Mouse (Mus musculus) intestine, embryonic 15.5 days (tissue): ENCODE data around the gene Lrrc1. TPM values are rescaled to one million over a fixed set of nuclear protein-coding genes. Genes with fewer than 3 reads are reported as not detected.

Experiments
- ATAC-seq: fragments of 200-750 bp; cut with Nextera tagmentation; 2 replicates; pipeline ENCODE4 v1.8.0; 2017; ENCODE audit warnings: moderate TSS enrichment, moderate library complexity
- H3K27ac ChIP-seq: fragments of 300-500 bp; sonication (generic); 2 replicates; pipeline ENCODE4 v1.5.1; 2015; ENCODE audit warnings: mild to moderate bottlenecking, inconsistent platforms
- H3K27me3 ChIP-seq: fragments of 300-500 bp; sonication (generic); replicated peaks from 2 replicates; pipeline ENCODE4 v1.6.1; 2015; ENCODE audit warnings: inconsistent platforms
- H3K36me3 ChIP-seq: fragments of 300-500 bp; sonication (generic); 2 replicates; pipeline ENCODE4 v1.6.1; 2015; ENCODE audit warnings: inconsistent platforms
- H3K4me1 ChIP-seq: fragments of 300-500 bp; sonication (generic); replicated peaks from 2 replicates; pipeline ENCODE4 v1.6.1; 2015; ENCODE audit warnings: inconsistent platforms
- H3K4me2 ChIP-seq: fragments of 300-500 bp; sonication (generic); replicated peaks from 2 replicates; pipeline ENCODE4 v1.6.1; 2015; ENCODE audit warnings: mild to moderate bottlenecking, inconsistent platforms
- H3K4me3 ChIP-seq: fragments of 300-500 bp; sonication (generic); replicated peaks from 2 replicates; pipeline ENCODE4 v1.5.1; 2015; ENCODE audit warnings: inconsistent platforms
- H3K9ac ChIP-seq: fragments of 300-500 bp; sonication (generic); 2 replicates; pipeline ENCODE4 v1.6.1; 2015; ENCODE audit warnings: inconsistent platforms
- H3K9me3 ChIP-seq: fragments of 300-500 bp; sonication (generic); 2 replicates; pipeline ENCODE4 v1.6.1; 2016; ENCODE audit warnings: inconsistent platforms
- WGBS: fragments of 180-500 bp; shearing (Covaris S2); methylation state at CpG from one replicate; pipeline ENCODE4 v1.1.7; 2015; 5-methylcytosine and 5-hydroxymethylcytosine counted together
- polyA plus RNA-seq: library from polyadenylated mRNA; unstranded; fragments of >200 nt; fragmentation: Nextera tagmentation; extraction: Ambion mirVana; gene quantifications from 2 replicates; pipeline ENCODE4 v1.2.1, GENCODE M21; 2015

Gene Lrrc1
- polyA plus RNA-seq, 1 experiment from 2014 or later = 14.1 TPM

DNA sequence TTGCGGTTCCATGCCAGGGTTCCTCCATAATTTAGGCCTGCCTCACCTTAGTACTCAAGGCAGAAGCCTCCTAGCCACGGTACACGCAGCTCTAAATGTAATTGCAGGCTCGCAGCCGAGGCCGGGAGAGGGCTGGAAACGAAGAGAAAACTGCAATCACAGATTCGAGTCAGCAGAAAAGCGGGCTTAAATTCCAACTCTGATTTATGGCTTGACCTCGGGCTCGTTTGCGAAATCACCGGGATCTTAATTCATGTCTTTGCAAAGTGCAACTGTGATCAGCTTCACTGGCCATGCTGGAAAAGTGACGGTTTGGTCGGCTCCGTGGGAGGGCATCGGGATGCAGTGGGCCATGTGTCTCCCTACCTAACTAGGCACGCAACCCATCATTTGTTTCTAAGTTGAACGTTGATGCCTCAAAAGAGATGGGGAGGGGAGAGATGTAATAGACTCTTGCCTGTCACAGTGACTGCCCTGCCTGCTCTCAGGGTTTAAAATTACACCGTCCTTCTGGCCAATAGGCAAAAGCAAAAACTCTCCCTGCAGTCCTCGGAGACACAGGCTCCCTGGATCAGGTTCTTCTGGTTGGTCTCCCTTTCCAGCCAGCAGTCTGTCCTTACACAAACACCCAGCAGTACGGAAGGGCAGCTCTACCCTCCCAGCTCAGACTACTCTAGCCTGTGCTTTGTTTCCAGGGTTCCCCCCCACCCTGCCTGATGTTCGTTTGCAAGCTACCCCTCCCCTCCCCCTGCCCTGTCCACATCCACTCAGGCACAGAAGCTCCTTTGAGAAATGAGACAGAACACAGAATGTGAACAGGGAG, 117.2 kb downstream of the Lrrc1 start:
- peak overlapping the region; percentile 27; the same call in 1 of the 2 replicates for H3K27ac ChIP-seq
- H3K4me1 ChIP-seq = peaks cover 14% of the 10 kb centered on the region
- peak overlapping the region; percentile 14 for H3K4me3 ChIP-seq
- 12% methylated on average over 23 of the region's 23 CpGs for WGBS
- peak; percentile 88 for ATAC-seq
- H3K9me3 ChIP-seq = no peaks in the 10 kb centered on the region
- peak overlapping the region; percentile 56 for H3K4me2 ChIP-seq
- no peak overlapping the region for H3K9ac ChIP-seq
- H3K27me3 ChIP-seq = no peaks in the 10 kb centered on the region
- no peaks in the 10 kb centered on the region for H3K36me3 ChIP-seq

DNA sequence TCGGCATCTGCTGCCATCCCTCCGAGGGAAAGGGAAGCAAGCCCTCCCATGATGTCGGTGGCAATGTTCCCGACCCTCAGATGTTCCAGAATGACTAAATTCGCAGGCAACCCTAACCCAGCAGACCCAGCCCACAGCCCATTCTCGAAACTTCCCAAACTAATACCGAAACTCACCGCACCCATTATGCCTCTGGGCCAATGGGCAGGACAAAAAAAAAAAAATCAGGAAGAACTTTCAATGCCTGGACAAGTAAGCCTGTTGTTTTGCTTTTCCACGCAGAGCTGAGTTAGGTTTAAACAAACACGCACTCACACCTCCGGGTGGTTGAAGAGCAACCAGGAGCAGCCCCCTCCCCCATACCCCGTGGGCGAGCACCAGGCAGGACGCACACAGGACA, 118.6 kb downstream of the Lrrc1 start:
- no peak overlapping the region for H3K4me3 ChIP-seq
- ATAC-seq = no peak
- no peak overlapping the region for H3K4me2 ChIP-seq
- H3K9ac ChIP-seq = no peak overlapping the region
- H3K27me3 ChIP-seq = no peaks in the 10 kb centered on the region
- peaks cover 14% of the 10 kb centered on the region for H3K4me1 ChIP-seq
- 62% methylated on average over 14 of the region's 14 CpGs for WGBS
- H3K27ac ChIP-seq = no peak overlapping the region
- no peaks in the 10 kb centered on the region for H3K9me3 ChIP-seq
- no peaks in the 10 kb centered on the region for H3K36me3 ChIP-seq

DNA sequence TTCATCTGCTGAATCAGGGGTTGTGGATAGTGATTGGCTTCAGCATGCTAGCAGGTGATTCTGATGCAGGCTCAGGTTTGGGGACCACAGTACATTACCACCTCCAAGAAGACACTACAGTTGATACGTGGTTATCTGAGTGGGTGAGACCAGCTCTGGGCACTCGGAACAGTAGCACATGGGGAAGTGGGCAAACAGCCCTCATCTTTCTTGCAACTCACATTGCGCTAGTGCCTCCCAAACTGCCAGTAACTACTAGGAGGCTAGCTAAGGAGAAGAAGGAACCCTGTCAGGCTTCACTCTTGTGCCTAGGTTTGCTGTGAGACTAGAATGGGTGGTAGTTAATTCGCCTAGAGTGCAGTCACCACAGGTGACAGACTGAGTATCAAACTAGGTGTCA, 119.1 kb downstream of the Lrrc1 start:
- Histone ChIP-seq H3K27me3 (no peaks in the 10 kb centered on the region), H3K4me2 (no peak overlapping the region), H3K4me1 (peaks cover 14% of the 10 kb centered on the region), H3K9ac (no peak overlapping the region), H3K36me3 (no peaks in the 10 kb centered on the region), H3K4me3 (no peak overlapping the region), H3K9me3 (no peaks in the 10 kb centered on the region), H3K27ac (no peak overlapping the region)
- ATAC-seq = no peak
- WGBS = 86% methylated on average over 4 of the region's 4 CpGs

DNA sequence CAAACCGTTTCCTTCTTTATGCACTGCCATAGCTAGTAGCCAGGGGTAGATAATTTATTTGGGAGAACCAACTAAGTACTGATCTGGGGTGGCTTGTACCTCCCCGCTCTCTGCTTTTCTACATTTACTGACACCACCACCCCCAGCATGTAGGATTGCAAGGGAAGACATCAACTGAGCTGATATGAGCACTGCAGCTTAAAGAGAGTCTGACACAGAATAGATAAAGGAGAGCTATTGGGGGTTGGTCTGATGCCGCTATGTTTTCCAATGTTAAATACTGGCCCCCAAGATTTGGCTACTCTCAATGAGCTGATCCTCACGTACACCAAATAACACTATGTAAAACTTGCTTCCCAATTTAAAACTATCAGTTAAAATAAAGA, 124.5 kb downstream of the Lrrc1 start:
- Histone ChIP-seq H3K27ac (no peak overlapping the region), H3K4me3 (no peak overlapping the region), H3K4me2 (no peak overlapping the region), H3K9me3 (no peaks in the 10 kb centered on the region), H3K9ac (no peak overlapping the region), H3K27me3 (no peaks in the 10 kb centered on the region), H3K36me3 (no peaks in the 10 kb centered on the region), H3K4me1 (no peaks in the 10 kb centered on the region)
- 85% methylated on average over 4 of the region's 4 CpGs for WGBS
- ATAC-seq = no peak

DNA sequence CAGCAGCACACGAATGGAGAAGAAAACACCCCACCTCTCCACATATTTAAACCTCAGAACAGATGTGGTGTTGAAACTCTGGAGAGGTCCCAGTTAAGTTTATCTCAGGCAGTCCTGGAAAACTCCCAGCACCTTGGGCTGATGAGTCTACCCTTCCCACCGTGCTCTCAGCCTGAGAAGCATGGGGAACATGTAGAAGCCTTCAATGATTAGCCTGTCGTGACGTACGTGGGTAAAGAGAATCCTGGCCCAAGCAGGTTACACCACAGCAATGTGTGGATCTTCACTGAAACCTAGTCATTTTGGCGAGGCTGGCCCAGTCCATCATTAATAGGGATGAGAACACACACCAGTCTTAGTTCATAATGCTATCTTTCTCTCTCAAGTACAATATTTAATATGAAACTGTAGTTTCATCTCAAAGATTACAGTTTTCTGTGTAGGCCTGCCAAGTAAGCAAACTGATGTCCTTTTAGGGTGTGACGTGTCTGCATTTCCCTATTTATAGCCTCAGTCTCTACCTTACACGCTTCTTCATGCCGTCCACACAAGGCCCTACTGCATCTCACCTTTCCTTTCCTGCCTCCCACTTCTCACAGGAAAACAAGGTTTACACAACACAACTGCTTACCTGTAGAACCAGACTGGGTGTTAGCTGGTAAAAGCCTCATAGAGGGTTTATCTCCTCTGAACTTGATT, 125.0 kb downstream of the Lrrc1 start:
- H3K9ac ChIP-seq = no peak overlapping the region
- no peaks in the 10 kb centered on the region for H3K9me3 ChIP-seq
- no peak overlapping the region for H3K4me3 ChIP-seq
- 79% methylated on average over 9 of the region's 9 CpGs for WGBS
- no peak overlapping the region for H3K4me2 ChIP-seq
- no peaks in the 10 kb centered on the region for H3K27me3 ChIP-seq
- no peak for ATAC-seq
- no peak overlapping the region for H3K27ac ChIP-seq
- no peaks in the 10 kb centered on the region for H3K4me1 ChIP-seq
- no peaks in the 10 kb centered on the region for H3K36me3 ChIP-seq

DNA sequence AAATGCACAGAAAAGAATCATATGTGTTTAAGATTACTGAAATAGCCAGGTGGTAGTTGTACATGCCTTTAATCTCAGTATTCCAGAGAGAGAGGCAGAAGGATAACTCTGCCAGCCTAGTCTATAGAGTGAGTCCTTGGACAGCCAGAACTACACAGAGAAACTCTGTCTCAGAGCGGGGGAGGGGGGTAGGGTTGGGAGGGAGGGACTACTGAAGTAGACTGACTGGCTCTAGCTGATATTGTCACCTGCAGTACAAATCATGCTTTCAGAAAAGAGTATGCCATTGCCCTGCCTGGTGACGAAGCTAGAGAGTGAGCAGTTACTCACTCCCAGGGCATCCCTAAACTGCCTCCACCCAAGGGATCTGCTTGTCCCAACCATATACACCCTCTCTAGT, 125.9 kb downstream of the Lrrc1 start:
- H3K27me3 ChIP-seq = no peaks in the 10 kb centered on the region
- no peaks in the 10 kb centered on the region for H3K9me3 ChIP-seq
- H3K4me2 ChIP-seq = no peak overlapping the region
- no peak overlapping the region for H3K27ac ChIP-seq
- H3K4me3 ChIP-seq = no peak overlapping the region
- no peaks in the 10 kb centered on the region for H3K4me1 ChIP-seq
- no peak overlapping the region for H3K9ac ChIP-seq
- no peak for ATAC-seq
- H3K36me3 ChIP-seq = no peaks in the 10 kb centered on the region
- 80% methylated on average over 2 of the region's 2 CpGs for WGBS

DNA sequence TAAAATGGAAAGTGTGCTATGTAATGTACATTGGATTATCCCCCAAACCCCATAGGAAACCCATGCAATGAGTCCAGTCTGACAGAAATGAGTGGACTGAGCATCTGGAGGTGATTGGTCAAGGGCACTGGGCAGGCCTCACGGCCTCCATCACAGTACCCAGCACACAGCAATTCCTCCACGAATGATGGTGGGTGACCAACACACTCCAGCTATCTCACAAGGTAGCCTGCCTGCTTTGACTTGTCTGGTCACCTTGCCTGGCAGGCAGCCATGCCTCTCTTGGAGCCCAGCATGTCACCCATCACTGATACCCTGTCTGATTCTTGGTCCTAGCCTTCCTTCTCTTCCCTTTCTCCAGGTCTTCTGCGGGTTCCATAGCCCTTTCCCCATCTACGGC, 128.2 kb downstream of the Lrrc1 start:
- WGBS = 92% methylated on average over 4 of the region's 4 CpGs
- ATAC-seq = no peak
- Histone ChIP-seq H3K4me2 (no peak overlapping the region), H3K4me3 (no peak overlapping the region), H3K27ac (no peak overlapping the region), H3K9ac (no peak overlapping the region), H3K4me1 (no peaks in the 10 kb centered on the region), H3K36me3 (no peaks in the 10 kb centered on the region), H3K27me3 (no peaks in the 10 kb centered on the region), H3K9me3 (no peaks in the 10 kb centered on the region)

DNA sequence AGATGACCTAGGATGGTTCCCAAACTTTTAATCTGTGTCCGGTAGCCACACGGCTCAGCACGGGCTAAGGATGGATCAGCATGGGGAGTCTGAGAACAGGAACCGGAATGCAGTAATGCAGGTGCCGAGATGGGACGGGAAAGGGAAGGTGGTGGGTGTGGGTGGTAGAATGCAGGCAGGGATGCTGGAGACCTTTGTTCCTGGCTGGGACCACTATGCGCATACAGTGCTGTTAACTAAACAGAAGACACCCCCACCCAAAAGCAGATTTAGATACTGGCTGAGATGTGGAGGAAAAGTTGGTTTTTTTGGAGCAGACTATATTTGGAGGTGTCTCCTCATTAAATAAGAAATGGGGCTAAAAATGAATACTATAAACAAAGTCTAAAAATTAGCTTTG, 128.7 kb downstream of the Lrrc1 start:
- ATAC-seq = no peak
- no peak overlapping the region for H3K4me2 ChIP-seq
- 95% methylated on average over 7 of the region's 7 CpGs for WGBS
- no peaks in the 10 kb centered on the region for H3K4me1 ChIP-seq
- H3K27me3 ChIP-seq = no peaks in the 10 kb centered on the region
- no peaks in the 10 kb centered on the region for H3K9me3 ChIP-seq
- H3K4me3 ChIP-seq = no peak overlapping the region
- H3K9ac ChIP-seq = no peak overlapping the region
- H3K27ac ChIP-seq = no peak overlapping the region
- H3K36me3 ChIP-seq = no peaks in the 10 kb centered on the region

DNA sequence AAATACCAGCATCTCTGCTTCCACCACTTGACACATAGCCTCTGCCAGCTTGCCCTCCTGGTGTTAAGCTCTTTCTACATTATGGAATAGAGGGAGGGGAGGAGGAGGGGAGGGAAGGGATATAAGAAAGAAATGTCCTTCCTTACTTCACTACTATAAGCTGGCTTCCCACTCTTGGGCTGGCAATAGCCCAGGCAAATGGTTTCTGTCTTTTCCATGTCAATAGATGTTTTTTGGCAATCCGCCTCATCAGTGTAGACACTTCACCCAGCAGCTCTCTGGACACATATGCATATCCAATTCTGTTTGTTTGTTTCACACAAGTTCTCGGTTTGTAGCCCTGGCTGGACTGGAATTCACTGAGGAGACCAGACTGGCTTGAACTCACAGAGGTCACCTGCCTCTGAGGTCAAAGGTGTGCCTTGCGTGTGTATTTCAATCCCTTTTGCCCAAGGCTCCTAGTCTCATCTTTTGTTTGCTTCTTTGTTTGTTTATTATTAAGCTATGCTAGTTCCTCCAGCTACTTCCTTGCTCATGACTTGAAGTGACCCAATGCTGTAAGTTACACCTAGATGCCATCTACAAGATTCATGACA, 132.7 kb downstream of the Lrrc1 start:
- Histone ChIP-seq H3K9me3 (no peaks in the 10 kb centered on the region), H3K4me1 (no peaks in the 10 kb centered on the region), H3K27ac (no peak overlapping the region), H3K4me3 (no peak overlapping the region), H3K36me3 (no peaks in the 10 kb centered on the region), H3K9ac (no peak overlapping the region), H3K4me2 (no peak overlapping the region), H3K27me3 (no peaks in the 10 kb centered on the region)
- 74% methylated on average over 3 of the region's 3 CpGs for WGBS
- ATAC-seq = no peak

DNA sequence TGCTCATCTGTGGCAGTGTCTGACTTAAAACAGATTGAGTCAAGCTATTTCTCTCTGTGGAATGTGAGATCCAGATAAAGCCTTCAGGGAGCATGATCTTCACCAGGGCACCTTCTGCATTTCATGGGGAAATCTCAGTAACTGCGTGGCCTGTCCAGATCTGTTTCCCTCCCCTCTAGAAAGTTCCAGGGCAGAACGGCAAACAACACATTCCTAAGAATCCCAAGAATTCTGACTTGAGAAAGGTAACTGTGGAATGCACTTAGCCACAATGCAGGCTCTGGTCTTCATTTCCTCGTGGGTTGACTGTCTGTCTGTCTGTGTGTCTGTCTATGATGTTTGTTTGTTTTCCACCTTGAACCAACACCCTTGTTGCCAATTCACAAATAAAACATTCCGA, 133.7 kb downstream of the Lrrc1 start:
- Histone ChIP-seq H3K36me3 (no peaks in the 10 kb centered on the region), H3K27ac (no peak overlapping the region), H3K4me2 (no peak overlapping the region), H3K9ac (no peak overlapping the region), H3K4me1 (no peaks in the 10 kb centered on the region), H3K27me3 (no peaks in the 10 kb centered on the region), H3K9me3 (no peaks in the 10 kb centered on the region), H3K4me3 (no peak overlapping the region)
- ATAC-seq = no peak
- WGBS = 40% methylated on average over 4 of the region's 4 CpGs

DNA sequence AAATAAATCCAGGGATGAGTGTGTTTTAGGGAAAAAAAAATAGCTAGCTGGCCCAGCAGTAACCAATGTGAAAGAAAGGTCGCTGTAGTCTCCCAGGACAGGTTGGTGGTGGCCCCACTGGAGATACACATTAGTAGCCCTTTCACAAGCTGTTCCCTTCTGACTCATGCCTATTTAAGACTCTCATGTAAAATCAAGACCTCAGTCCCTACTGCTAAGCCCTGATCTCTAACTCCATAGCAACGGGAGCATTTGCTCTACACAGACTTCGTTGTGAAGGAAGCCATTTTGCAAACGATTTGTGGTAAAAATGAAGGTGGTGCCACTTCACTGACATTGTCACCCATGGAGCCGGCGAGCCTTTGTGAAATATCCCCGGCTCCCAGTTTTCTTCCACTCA, 134.1 kb downstream of the Lrrc1 start:
- Histone ChIP-seq H3K27ac (no peak overlapping the region), H3K4me2 (no peak overlapping the region), H3K9ac (no peak overlapping the region), H3K27me3 (no peaks in the 10 kb centered on the region), H3K4me3 (no peak overlapping the region), H3K9me3 (no peaks in the 10 kb centered on the region), H3K36me3 (no peaks in the 10 kb centered on the region), H3K4me1 (no peaks in the 10 kb centered on the region)
- WGBS = 73% methylated on average over 7 of the region's 7 CpGs
- no peak for ATAC-seq

DNA sequence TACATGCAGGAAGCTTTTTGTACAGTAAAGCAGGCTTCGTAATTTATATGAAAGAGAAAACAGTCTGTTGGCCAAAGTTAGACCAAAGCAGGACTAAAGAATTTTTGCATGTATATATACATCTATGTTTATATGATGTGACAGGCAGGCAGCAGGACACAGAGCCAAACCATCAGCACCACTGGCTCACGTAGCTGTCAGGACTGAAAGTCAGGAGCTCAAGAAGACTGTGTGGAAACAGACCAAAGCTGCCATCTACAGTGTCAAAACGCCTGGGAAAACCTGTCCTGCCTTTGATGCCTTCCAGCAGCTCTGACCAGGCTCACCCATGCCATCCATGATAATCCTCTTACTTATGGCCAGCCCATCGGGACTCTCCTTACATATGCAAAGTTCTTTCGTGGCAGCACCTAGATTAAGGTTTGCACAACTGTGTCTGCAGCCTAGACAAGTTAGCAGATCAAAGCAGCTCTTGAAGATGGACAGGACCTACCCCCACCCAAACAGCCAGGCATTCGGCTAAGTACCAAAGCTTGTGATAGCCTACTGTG, 136.5 kb downstream of the Lrrc1 start:
- Histone ChIP-seq H3K9ac (no peak overlapping the region), H3K4me3 (no peak overlapping the region), H3K4me1 (no peaks in the 10 kb centered on the region), H3K9me3 (no peaks in the 10 kb centered on the region), H3K36me3 (no peaks in the 10 kb centered on the region), H3K27ac (no peak overlapping the region), H3K27me3 (no peaks in the 10 kb centered on the region), H3K4me2 (no peak overlapping the region)
- ATAC-seq = no peak
- WGBS = 44% methylated on average over 6 of the region's 6 CpGs
